Mouse (Mus musculus) E14TG2a.4 (cell line): ENCODE data around the gene Cdt1.
A peak's percentile ranks its signal among the peaks of the same experiment; 100 is the strongest.

ENCODE experiments used
- H3K27me3 ChIP-seq: 2 replicates; pipeline ENCODE4 v1.6.1; 2014; ENCODE audit warnings: low read length, control low read depth; ENCODE audit not compliant: insufficient read depth
- H3K36me3 ChIP-seq: 2 replicates; pipeline ENCODE4 v1.6.1; 2014; ENCODE audit warnings: low read length, control low read depth; ENCODE audit not compliant: insufficient read depth
- H3K4me1 ChIP-seq: replicated peaks from 2 replicates; pipeline ENCODE4 v1.6.1; 2014; ENCODE audit warnings: low read depth, low read length, control low read depth
- H3K4me3 ChIP-seq: replicated peaks from 2 replicates; pipeline ENCODE4 v1.5.1; 2014; ENCODE audit warnings: mild to moderate bottlenecking, low read length
- H3K9me3 ChIP-seq: 2 replicates; pipeline ENCODE4 v1.6.1; 2014; ENCODE audit warnings: low read length, control low read depth
- CTCF ChIP-seq: conservative IDR thresholded peaks from 2 replicates; pipeline ENCODE4 v1.5.1; 2014; ENCODE audit warnings: low read length
- NANOG ChIP-seq: IDR thresholded peaks from 2 replicates; pipeline ENCODE4 v1.6.1; 2014; ENCODE audit warnings: borderline replicate concordance, low read length, mixed read lengths
- POU5F1 ChIP-seq: IDR thresholded peaks from 2 replicates; pipeline ENCODE4 v1.6.1; 2014; ENCODE audit warnings: low read length, borderline replicate concordance

Gene Cdt1

DNA sequence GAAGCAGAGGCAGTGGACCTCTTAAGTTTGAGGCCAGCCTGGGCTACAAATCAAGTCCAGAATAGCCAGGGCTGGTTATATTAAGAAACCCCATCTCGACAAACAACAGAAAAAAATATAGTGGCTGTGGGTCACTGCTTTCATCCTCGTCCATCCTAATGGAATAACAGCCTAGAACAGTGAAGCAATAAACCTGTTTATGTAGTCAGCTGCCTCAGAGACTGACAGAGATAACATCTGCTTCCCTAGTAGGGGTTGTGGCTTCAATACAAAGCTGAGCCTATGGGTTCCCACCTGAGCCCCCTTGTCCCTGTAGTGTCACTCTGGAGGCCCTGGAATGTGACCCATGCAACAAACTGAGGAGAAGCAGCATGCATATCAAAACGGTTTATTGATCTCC, 6.4 kb downstream of the Cdt1 start:
- Histone ChIP-seq H3K36me3 (peaks cover 65% of the 10 kb centered on the region), H3K4me3 (peak overlapping the region; percentile 96), H3K27me3 (no peaks in the 10 kb centered on the region), H3K9me3 (no peaks in the 10 kb centered on the region), H3K4me1 (peaks cover 93% of the 10 kb centered on the region)
- TF ChIP-seq POU5F1 (no peak), NANOG (no peak), CTCF (no peak)

DNA sequence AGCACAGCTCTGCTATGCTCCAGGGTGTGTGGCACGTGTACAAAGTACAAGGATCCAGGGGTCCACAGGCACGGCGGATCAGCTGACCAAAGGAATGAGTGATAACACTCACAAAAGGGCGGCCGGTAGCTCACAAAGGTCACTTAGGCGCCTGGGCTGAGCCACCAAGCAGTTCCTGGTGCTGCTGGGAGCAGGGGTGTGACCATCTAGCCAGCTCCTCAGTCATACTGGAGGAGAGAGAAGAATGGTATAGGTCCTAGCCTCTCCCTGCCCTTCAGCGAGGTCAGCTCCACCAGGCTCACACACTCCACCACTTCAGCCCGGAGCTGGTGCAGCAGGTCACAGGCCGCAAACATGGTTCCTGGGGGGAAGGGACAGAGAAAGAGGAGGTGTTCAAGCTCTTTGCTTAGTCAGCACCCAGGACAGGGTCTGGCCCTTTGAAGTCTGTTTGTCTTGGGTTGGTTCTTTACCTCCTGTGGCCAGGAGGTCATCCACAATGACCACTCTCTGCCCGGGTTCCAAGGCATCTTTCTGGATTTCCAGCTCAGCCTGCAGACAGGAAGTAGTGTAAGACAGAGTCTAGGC, 6.9 kb downstream of the Cdt1 start:
- Histone ChIP-seq H3K4me3 (peak overlapping the region; percentile 96), H3K36me3 (peaks cover 60% of the 10 kb centered on the region), H3K27me3 (no peaks in the 10 kb centered on the region), H3K4me1 (peaks cover 93% of the 10 kb centered on the region), H3K9me3 (no peaks in the 10 kb centered on the region)
- no peak for TF ChIP-seq POU5F1
- TF ChIP-seq NANOG: no peak
- TF ChIP-seq CTCF: no peak

DNA sequence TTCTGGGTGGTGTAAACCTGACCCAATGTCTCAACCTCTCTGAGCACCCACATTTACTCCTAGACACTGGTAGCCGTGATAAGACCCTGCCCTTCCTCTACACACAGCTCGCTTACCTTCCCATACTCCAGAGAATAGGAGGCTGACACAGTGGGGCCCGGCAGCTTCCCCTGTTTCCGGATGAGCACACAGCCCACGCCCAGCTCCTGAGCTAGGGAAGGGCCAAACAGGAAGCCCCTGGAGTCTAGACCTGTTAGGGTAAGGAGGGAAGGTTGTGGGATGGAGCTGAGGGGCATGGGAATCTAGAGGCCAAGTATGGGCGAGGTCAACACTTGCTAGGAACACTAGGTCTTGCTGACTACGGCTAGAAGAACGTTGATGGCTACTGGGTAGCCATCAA, 7.5 kb downstream of the Cdt1 start:
- no peaks in the 10 kb centered on the region for H3K9me3 ChIP-seq
- H3K36me3 ChIP-seq: peaks cover 54% of the 10 kb centered on the region
- H3K4me3 ChIP-seq: peak overlapping the region; percentile 96
- peaks cover 93% of the 10 kb centered on the region for H3K4me1 ChIP-seq
- TF ChIP-seq NANOG (no peak), CTCF (no peak), POU5F1 (no peak)
- no peaks in the 10 kb centered on the region for H3K27me3 ChIP-seq

DNA sequence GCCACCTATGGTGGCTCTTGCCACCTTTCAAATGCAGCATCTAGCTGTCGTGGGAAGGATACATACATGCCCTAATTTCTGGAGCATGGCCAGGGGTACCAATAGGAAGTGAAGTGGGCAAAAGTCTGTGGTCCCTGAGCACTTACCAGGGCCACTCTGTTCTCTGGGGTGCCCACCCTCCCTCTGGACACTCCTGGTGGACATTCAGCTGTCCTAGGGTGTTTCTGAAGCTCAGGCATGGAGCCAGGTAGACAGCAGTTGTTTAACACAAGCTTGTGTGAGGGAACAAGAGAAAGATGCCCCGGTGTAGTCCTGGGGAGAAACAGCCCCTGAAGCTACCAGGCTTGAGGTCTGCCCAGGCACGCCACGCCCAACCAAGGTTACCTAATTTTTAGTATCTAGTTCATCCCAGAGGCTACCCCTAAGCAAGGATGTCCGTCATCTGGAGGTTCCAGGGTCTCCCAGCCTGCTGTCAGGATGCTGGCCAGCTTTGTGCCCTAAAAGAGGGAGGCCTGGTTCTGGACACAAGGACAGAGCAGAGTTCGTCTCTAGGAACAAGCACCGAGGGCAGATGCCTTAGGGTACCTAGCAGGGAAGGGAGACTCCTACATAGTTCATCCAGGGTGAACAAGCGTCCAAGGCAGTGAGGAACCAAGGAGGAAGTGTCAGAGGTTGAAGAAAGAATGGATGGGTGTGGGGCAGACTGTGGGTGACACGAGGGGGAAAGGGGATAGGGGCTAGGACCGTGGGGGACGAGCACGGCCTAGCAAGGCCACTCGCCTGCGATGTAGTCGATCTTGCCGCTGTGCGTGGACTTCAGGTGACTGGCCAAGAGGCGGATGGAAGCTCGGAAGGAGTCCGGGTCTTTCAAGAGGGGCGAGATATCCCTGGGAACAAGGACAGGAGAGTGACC, 8.2 kb downstream of the Cdt1 start:
- no peak for TF ChIP-seq POU5F1
- TF ChIP-seq CTCF: no peak
- no peak for TF ChIP-seq NANOG

DNA sequence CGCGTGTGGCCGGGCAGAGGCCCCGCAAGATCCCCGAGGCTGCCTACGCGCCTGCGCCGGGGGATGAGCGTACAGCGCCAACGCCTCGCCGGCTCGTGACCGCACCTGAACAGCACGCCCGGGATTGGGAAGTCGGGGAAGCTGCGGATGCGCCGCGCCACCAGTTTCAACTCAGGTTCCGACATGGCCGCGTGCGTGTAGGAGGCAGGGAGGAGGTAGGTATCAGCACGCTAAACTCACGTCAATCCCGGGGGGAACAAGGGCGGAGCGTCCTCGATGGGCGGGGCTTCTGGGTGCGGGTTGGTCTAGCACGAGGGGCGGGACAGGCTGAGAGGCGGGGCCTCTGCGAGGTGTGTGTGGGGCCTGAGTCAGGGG, 8.8 kb downstream of the Cdt1 start, which contains the start of gene Aprt:
Gene Aprt (minus strand): TSS at position 262 of the 375 bp plus-strand sequence.
- H3K4me3 ChIP-seq: peak within 1 kb of the TSS; percentile 96
- no peaks in the 10 kb centered on the region for H3K9me3 ChIP-seq
- H3K36me3 ChIP-seq: peaks cover 41% of the 10 kb centered on the region
- peaks cover 91% of the 10 kb centered on the region for H3K4me1 ChIP-seq
- TF ChIP-seq CTCF: no peak
- no peak for TF ChIP-seq NANOG
- no peak for TF ChIP-seq POU5F1
- no peaks in the 10 kb centered on the region for H3K27me3 ChIP-seq

More for the DNA sequence above, 8.2 kb downstream of the Cdt1 start:
- Histone ChIP-seq H3K4me3 (peak overlapping the region; percentile 96), H3K36me3 (peaks cover 47% of the 10 kb centered on the region), H3K27me3 (no peaks in the 10 kb centered on the region), H3K9me3 (no peaks in the 10 kb centered on the region), H3K4me1 (peaks cover 92% of the 10 kb centered on the region)

DNA sequence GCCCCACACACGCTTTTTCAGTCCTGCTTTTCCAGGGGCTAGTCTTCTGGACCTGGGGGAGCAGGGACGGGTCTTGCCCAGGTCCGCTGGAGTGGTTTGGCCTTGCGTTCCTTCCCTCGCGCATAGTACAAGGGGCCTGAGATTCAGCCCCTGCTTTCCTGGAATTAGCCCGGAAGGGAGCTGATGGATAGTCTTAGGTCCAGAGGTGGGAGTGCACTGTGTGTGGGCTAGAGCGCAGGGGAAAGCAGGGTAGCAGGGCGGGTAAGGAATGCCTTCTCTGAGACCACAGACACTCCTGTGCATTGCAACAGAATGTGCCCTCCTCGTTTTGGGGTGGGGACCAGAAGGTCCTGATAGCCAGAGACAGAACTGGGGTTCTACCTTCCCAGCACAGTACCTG, 9.3 kb downstream of the Cdt1 start:
- no peaks in the 10 kb centered on the region for H3K9me3 ChIP-seq
- no peak for TF ChIP-seq POU5F1
- TF ChIP-seq CTCF: no peak
- TF ChIP-seq NANOG: no peak
- H3K4me1 ChIP-seq: peaks cover 87% of the 10 kb centered on the region
- peaks cover 36% of the 10 kb centered on the region for H3K36me3 ChIP-seq
- H3K27me3 ChIP-seq: no peaks in the 10 kb centered on the region
- H3K4me3 ChIP-seq: peak overlapping the region; percentile 96

DNA sequence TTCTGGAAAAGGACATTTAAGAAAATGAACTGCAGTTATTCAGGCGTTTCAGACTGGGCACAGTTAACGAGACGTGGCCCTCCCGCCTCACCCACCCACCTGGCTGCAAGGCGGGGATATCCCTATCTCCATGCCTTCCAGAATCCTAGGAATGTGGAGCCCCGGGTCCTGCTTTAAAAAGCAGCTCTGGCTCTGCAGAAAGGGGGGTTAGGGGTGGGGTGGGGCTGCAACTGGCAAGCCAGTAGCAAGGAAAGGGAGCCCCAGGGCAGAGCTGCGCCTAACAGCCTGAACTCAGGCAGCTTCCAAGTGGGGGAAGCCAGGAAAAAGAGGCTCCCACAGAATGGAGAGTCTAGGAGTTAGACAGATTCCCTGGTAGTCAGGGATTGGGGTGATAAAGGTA, 11.4 kb downstream of the Cdt1 start:
- Histone ChIP-seq H3K27me3 (0 out of 2 replicates have a peak, but pooled peaks cover under 1% of the 10 kb centered on the region), H3K9me3 (no peaks in the 10 kb centered on the region), H3K4me3 (no peak overlapping the region), H3K36me3 (peaks cover 17% of the 10 kb centered on the region), H3K4me1 (peaks cover 79% of the 10 kb centered on the region)
- TF ChIP-seq POU5F1: no peak

DNA sequence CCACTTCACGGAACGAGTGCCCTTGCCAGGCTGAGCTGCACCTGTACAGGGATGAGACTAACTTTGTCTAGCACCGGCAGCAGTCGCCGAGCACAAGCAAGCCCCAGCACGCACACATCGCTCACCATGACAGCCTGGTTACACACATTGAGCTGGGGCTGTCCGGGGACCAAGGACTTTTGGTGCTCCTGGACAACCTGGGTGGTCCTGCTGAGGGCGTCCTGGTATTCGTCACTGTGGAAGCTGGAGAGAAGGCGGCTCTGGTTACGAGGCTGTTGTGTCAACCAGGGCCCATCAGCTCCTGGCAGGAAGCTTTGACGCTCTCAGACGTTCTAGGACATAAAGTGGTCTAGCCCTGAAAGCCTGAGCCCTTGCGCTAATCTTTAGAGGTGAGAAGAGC, 13.1 kb downstream of the Cdt1 start:
- H3K9me3 ChIP-seq: no peaks in the 10 kb centered on the region
- H3K4me3 ChIP-seq: no peak overlapping the region
- TF ChIP-seq NANOG (no peak), CTCF (no peak), POU5F1 (no peak)
- no peaks in the 10 kb centered on the region for H3K36me3 ChIP-seq
- H3K27me3 ChIP-seq: 0 out of 2 replicates have a peak, but pooled peaks cover 3% of the 10 kb centered on the region
- peaks cover 75% of the 10 kb centered on the region for H3K4me1 ChIP-seq
